Mouse (Mus musculus) ES-CJ7 (cell line): Measurements from ENCODE around the gene Spred2.

ENCODE experiments used
- DNase-seq: peaks from one replicate; pipeline ENCODE4 v3.0.0; 2011; ENCODE audit warnings: low read depth, low spot score

Spred2 gene

DNA sequence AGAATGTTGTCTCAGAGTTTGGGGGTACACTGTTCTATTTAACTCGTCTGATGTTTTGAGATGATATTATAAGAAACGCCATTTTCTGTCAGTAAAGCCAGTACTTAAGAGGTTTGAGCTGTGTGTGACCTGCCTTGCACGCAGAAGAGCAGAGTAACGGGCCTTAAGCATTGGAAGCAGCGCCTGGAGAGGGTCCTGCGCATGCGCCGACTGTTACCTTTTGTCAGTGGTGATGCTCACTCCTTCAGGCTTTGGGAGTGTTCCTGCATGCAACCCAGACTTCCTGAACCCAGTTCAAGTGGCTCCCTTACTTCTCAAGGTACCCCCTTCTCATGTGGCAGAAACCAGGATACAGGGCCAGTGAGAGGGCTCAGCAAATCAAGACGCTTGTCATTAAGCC lies 59.9 kb downstream of the Spred2 start:
- peak; percentile 84 for DNase-seq

DNA sequence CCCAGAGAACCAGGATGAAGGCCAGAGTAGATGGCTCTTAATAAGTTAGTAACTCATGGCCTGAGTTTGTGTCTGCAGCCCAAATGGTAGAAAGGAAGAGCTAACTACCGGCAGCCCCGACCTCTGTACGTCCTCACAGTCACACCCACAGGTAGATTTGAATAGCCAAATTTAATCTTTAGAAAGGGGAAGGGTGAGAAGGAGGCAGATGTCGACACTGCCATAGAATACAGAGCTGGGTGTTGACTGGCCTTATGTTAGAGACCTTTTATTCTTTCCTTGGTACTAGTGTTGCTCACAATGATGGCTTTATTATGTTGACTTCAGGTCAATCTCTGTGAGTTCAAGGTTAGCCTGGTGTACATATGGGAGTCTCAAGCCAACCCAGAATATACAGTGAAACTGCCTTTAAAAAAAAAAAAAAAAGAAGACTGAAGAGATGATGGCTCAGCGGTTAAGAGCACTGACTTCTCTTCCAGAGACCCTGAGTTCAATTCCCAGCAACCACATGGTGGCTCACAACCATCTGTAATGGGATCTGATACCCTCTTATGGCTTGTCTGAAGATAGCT lies 61.2 kb downstream of the Spred2 start:
- DNase-seq = peak; percentile 88

DNA sequence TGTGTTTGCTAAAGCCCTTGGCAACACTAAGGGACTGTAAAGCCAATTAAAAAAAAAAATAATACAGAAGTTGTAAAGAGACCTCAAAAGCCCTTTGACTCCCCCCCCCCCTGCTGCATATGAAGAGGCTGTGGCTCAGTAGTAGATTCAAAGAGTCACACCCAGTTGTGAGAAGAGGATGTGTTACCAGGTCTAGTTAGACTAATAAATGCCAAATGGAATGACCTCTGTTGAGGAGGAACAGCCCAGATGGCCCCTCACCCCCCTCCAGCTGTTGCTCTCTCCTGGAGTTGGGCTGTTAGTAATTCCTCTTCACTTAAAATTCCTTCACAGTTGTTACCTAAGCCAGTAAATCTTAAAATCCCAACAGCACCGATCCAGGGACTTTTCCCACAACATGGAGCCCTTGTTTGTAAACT lies 62.3 kb downstream of the Spred2 start:
- DNase-seq = peak; percentile 78

DNA sequence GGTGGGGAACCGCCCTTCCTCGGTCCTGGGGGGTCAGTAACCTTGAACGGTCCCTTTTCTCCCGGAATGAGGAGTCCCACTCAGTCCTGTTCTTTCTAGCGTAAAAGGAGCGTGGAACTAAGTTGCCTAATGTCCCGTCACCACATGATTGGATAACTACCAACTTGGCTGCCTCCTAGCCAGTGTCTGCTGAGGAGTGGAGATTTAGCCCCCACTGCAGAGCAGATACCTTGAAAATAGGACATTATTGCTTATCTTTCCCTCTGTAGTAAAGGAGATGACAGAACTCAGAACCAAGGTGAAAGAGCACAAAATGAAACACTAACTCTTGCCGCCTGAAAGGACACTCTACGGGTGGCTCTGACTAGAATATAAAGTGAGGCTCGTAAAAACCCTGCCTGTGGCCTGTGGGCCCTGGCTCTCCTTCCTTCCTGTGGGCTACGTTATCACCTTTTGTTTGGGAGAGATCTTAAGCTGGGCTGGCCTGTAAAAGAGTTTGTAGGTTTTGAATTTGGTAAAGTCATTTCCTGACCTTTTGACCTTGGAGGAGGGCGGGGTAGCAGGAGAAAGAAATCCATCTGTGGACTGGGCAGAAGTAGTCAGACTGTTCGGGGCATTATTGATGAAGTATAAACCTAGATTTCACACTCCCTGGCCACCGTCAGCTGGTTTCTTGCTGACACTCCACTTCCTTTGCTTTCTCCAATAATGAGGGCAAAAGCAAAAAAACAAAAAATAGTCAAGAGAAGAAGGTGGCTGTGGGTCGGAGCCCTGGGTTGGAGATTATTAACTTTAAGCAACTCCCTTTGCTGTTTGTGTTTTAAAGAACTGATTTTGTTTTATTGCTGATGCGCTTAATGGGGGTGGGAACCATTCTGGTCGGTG lies 62.9 kb downstream of the Spred2 start:
- DNase-seq = peak; percentile 86

DNA sequence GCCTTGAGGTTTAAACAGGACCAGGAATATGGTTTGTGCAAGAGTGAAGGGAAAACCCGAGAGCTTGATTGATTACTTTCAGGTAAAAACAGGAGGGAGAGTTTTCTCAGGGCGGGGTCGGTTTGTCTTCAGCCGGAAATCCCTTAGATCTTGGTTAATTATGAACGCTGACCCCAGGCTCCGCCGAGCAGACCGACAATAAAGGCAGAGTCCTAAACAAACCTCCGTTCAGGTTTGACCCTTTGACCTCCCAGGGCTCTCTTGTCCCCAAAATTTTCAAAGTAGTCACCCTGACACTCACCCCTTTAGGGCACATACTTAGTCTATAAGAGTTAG lies 63.5 kb downstream of the Spred2 start:
- DNase-seq = peak; percentile 54

DNA sequence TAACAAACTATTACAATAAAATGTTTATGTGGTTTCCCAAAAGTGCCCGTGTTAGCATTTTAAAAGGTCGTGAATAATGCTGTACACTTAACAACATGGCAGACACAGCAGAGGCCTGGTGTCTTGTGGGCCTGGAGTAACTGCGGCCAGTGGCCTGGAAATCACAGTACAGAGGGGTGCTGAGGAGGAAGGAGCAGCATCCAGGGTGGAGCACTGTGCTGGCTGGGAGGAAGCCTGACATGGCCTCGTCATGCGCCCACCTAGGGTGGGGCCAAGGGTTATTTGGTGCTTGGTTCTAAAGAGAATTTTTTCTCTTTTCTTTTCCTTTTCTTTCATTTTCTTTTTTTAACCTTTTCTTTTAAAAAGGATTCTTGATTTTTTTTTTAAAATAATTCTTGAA lies 64.0 kb downstream of the Spred2 start:
- DNase-seq = peak; percentile 56

DNA sequence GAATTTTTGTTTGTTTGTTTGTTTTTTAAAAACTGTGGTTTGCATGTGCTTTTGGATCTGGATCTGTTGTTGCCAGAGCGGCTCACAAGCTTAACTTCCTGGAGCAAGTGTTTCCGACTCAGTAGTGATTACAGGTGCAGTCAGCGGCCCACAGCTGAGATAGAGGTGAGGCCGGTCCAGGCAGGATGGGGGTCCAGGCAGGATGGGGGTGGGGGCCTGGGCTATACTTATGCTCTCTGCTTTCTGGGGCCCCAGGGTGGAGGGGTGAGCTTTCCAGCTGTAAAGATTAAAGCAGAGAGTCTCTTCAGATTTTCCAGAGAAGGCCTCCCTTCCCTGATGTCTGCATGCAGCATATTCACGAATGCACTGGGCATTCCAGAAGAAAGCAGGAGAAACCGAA lies 64.5 kb downstream of the Spred2 start:
- no peak for DNase-seq

DNA sequence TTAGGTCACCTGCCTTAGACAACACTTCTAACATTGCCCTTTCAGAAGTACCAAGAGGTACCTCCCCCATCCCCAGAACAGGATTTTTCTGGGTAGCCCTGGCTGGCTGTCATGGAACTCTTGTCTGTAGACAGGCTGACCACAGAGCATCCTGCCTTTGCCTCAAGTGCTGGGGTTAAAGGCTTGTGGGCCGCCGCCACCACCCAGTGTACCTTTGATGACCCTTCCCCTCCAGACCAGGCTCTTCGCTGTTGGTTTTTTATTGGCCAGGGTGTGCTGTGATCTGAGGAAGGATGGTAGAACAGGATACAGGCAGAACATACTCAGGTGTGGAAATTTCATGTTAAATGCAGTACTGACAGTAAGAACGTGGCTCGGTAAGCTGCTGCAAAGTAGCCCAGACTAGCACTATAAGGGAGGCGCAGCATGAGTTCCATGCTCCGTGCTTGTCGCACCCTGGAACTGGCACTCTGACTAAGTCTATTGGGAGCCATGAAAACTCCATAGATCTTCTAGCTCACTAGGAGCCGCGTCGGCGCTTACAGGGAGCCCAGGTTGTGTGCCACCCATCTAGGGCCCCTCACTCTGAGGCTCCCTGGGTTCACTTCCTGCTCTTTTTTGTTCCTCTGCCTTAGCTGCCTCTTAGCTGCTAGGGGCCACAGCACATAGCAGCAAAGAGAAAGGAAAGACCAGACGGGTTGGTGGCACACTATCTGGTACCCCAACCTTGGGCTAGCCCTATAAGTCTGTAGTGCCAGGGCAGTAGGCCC lies 65.2 kb downstream of the Spred2 start:
- peak; percentile 38 for DNase-seq

DNA sequence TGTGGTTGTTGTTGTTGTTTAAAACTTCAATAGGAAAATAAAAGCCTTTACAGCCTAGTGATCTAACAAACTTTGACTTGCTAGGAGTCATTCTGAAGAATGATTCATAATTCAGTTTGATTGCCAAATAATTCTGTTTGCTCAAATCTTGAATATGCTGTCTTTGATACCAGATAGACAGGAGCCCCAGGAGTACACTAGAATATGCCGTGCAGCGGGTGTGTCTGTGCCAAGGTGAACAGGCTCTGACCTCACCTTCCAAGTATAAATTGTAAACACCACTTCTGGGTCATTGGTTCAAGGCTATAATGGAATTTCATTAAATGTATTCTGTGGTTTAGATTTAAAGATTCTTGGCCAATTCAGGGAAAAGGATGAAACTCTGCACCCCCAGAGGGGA lies 66.6 kb downstream of the Spred2 start:
- no peak for DNase-seq

DNA sequence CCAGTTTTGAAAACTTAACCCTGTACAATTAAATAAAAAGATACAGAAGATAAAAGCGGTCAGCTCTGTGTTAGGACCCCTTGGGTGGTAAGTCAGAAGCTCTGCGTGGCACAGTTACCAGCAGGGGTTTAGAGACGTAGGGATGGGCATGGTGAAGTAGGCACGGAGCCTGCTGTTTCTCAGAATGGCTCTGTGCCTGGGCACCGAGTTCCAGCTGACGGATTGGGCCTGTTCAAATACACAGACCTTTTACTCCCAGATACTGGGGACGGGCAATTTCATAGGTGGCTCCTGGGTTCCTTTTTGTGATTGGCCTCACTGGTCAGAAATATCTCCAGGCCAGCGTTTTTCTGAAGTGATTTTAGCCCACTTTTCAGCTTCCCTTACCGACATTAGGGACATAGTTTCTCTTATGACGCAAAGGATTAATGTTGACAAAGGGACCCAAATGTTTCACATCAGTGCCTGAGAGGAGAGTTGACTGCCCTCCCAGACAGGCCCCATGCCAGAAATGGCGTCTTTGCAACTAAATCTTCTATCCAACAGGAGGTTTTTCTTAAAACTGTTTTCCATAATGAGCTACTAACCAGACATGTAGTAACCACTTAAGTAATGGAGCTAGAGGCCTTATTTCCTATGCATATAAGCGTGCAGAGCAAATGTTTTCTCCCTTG lies 67.3 kb downstream of the Spred2 start:
- no peak for DNase-seq

DNA sequence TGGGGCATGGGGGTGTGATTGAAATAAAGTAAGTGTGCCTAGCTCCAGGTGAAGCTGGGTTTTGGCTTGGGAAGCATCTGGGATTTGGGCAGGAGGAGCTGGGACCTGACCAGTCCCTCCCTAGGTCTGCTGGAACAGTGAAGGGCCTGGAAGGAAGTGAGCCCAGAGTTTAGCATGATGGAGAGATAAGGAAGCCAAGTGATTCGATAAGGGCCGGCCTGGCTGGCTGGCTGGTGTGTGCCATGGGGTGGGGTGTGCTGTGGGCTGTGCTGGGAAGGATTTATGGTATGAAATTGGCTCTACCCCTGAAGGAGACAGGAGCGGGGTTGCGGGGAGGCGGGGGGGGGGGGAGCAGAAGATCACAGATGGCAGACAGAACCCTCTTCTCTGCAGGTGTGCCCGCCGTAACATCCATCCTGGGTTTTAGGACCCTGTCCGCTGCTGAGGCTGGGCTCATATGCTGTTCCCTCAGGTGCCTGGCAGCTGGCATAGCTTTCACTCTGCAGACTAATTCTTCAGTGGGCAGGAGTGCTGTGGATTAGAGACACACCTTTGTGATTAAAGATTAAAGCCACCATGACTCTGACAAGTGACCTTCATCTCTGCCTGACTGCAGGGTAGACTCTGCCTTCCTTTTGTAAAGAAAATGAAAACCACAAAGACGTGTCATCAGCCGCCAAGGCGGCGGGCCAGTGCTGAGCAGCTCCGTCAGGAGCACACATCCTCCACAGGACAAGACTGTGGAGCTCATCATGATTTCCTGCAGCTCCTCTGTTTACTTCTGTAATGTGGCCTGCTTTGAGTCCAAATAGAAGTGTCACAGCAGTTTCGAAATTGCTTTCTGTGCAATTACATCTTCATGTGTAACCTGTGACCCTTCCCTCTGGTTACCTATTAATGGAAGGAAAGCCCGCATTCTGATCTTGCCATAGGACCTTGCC lies 68.4 kb downstream of the Spred2 start:
- no peak for DNase-seq

DNA sequence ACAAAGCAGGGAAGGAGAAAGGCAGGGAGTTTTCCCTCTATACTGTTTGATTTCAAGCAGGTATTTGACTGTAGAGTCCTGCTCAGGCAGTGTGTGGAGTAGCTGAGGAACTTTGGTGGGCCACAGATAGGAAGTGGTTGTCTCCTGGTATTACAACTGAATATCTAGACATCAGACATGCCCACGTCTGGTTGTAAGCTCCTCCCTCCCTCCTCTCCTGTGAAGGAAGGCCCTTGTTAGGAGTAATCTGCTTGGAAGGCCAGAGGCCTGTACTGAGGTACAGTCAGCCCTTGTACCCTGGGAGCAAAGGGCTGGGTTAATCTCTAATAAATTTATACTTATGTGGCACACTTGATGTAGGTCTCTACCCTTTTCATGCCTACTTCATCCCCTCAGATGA lies 69.6 kb downstream of the Spred2 start:
- DNase-seq = no peak

DNA sequence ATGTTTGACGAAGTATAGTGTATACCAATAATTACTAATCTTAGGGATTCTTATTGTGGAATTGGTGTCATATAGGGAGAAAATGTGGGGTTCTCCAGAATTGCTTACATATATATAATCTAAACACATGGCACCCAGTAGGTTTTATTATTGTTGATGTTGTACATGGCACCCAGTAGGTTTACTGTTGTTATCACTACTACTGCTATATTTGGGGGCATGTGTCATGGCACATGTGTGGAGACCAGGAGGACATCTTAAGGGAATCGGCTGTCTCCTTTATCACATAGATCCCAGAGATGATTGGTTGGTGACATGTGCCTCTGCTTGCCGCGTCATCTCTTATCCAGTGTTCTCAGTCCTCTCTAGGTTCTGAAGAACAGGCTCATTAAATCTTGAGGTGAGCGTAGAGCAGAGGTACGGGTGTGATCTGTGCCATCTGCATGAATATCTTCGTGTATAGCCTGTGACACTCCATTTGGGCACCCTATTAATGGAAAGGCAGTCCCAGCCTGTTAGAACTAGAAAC lies 70.2 kb downstream of the Spred2 start:
- no peak for DNase-seq

DNA sequence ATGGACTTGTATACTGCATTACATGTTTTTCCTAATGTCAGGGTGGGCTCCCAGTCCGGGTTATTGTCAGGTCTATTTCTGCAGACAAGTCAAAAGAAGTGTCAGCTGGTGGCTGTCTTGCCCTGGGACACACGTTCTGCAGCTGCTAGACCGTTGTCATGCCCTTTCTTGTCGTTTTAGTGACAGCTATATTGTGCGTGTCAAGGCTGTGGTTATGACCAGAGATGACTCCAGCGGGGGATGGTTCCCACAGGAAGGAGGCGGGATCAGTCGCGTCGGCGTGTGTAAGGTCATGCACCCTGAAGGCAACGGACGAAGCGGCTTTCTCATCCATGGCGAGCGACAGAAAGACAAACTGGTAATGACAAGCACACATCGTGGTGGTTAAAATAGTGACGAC lies 73.8 kb downstream of the Spred2 start:
- no peak for DNase-seq

DNA sequence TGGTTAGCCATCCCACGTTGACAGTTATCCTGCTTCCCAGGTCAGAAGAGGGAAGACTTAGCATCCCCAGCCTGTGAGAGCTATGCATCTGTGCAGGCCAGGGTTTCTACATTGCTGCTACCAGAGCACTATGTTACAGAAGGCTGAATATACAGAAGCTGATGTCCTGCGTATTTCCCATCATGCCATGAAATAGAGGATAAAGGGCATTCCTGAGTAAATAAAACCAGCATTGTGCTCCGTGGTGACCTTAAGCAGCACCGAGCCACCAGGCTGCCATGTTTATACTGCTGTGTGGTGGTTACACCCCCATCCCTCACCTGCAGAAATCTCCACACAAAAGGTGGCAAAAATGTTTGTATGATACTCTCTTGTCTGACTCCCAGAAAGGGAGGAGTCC lies 78.7 kb downstream of the Spred2 start:
- no peak for DNase-seq

DNA sequence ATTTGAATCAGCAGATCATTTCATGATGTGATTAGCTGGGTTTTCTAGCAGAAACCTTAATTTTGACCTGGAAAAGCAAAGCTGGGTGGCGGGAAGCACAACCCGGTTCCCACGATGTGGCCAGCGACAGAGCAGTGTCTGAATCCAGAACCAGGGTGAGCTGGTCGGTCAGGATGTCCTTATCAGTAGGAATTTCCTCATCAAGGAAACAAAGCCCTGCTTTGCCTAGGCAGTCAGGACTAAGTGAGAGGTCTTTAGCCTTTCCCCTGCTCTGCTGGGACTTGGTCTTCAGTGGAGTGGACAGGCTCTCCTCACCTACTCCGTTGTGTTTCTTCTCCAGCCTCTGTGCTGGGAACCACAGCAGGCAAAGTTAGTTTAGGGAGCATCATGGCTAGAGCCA lies 83.5 kb downstream of the Spred2 start:
- no peak for DNase-seq

DNA sequence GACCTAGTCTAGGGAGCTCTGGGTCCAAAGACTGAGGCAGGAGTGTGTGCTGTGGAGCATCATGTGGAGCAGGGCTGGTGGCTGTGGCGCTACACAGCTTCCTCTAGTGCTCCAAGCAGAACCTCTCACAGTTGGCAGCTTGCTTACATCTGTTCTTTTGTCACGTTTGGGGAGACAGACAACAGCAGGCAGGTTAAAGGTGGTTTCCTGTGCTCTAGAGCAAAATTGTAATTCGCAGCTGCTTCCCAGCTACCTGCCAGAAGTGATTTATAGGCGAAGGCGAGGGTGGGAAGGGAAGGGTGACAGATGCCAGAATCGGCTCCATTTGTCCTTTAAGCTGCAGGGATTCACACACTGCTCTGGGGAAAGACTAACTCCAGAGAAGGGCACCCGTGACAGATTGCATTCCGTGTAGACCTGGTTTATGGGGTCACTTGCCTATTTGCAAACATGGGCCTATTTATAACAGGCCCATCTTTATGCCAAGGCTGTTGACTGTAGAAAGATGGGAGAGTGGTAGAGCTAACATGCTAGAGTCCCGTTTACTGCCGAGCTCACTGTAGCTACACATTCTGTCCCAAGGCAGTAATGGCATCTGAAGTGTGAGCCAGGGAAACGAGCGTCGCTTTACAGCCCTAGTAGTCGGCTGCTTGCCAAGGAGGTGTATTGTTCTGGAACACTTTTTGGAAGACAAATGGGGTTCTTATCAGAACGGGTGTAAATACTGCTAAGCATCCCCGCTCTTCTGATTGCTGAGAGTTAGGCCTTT lies 87.2 kb downstream of the Spred2 start:
- no peak for DNase-seq

DNA sequence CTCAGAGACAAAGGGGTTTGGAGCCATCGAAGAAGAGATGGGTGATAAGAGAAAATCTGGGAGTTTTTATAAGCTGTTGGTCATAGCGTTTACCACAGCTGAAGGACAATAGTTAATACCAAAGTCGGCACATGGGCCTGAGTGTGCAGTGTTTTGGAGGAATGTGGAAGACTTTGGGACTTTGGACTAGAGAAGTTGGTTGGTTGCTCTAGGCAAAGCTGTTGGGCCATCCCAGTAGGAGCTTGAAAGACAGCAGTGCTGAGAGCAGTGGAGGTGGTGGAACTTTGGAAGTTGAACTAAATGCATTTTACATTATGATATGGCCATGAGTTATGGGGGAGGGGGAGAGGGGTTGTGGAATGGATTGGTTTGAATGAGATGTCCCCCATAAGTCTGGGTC lies 89.2 kb downstream of the Spred2 start:
- no peak for DNase-seq

DNA sequence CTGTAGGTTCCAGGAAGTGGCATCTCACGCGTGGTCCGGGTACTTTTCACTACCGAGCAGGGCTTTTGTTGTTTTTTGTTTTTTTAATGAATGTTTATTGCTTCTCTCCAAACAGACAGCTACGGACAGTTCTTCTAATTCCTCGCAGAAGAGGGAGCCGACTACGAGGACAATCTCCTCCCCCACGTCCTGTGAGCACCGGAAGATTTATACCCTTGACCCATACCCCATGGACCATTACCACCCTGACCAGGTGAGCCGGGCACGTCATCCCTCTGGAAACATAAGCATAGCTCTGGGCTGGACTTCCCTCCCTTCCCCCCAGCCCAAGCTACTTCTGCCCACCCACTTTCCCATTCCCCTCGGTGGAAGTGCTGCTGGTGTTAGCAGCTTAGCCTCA lies 93.8 kb downstream of the Spred2 start:
- DNase-seq = no peak

DNA sequence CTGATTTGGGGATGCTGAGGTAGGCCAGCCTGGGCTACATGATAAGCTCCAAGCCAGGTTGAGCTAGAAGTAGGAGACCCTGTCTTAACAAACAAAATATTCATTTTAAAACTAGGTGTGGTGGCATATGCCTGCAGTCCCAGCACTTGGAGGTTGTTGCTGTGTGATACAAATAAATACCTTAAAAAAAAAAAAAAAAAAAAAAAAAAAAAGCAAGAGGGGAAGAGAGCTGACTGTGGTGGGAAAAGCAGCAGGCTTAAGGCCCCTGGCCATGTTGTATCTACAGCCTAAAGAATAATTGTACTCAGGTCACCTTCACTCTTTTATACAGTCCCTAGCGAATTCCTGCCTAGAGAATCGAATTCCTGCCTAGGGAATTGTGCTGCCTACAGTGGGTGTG lies 94.7 kb downstream of the Spred2 start:
- DNase-seq = no peak
